Mouse (Mus musculus): ENCODE results near the gene Gins1.

The Gins1 gene

GRCm38 (mm10) chr2:150963246-150963645 is 58.0 kb downstream of the Gins1 start:
- DNase-seq, result no peak

- no peak for DNase-seq
These were observed 59.4 kb downstream of the Gins1 start for GRCm38 (mm10) chr2:150964641-150965040.

- DNase-seq, result no peak
These were observed 60.8 kb downstream of the Gins1 start for GRCm38 (mm10) chr2:150965951-150966350.

GRCm38 (mm10) chr2:150967491-150967890 is 62.3 kb downstream of the Gins1 start:
- DNase-seq, result no peak

GRCm38 (mm10) chr2:150969231-150969630 is 64.0 kb downstream of the Gins1 start:
- DNase-seq, result no peak

GRCm38 (mm10) chr2:150971856-150972255 is 66.7 kb downstream of the Gins1 start:
- no peak for DNase-seq

GRCm38 (mm10) chr2:150972681-150973080 is 67.5 kb downstream of the Gins1 start:
- no peak for DNase-seq

GRCm38 (mm10) chr2:150973401-150974115 is 68.4 kb downstream of the Gins1 start:
- DNase-seq, result no peak

- no peak for DNase-seq
These were observed 71.7 kb downstream of the Gins1 start for GRCm38 (mm10) chr2:150976871-150977270.

- no peak for DNase-seq
These were observed 72.5 kb downstream of the Gins1 start for GRCm38 (mm10) chr2:150977676-150978075.

GRCm38 (mm10) chr2:150978791-150979190 is 73.6 kb downstream of the Gins1 start:
- no peak for DNase-seq

- DNase-seq, result no peak
These were observed 74.8 kb downstream of the Gins1 start for GRCm38 (mm10) chr2:150979861-150980620.
